Mouse (Mus musculus): ENCODE measurements at regions not wholly inside any gene's neighbourhood (a gene's known extent, or its start where the extent isn't known, plus 50 kb on each side); places are given as distances from the start of the nearest gene placed in this dataset.

GRCm38 (mm10) chr12:9174327-9174726, 144.5 kb downstream of the Ttc32 start:
- H3K27ac ChIP-seq (ENCODE audit: insufficient read depth, low read depth), result no peak overlapping the region
- H3K9me3 ChIP-seq (replicated peaks; ENCODE audit: low read length), result no peaks in the 10 kb centered on the region
- H3K36me3 ChIP-seq (replicated peaks in 1 of 2; ENCODE audit: control insufficient read depth in 1 of 2, insufficient read depth in 1 of 2, low read length in 1 of 2), result no peaks in the 10 kb centered on the region
- TF ChIP-seq POLR2A (IDR thresholded peaks at IDR 0.05; ENCODE audit: low read depth, low read length) (no peak), RAD21 (IDR thresholded peaks at IDR 0.05; ENCODE audit: low read depth, low read length) (no peak), IRF4 (IDR thresholded peaks at IDR 0.05; ENCODE audit: low read depth, low read length) (no peak), ELF1 (IDR thresholded peaks at IDR 0.05; ENCODE audit: low read depth, low read length) (no peak), CHD2 (IDR thresholded peaks at IDR 0.05; ENCODE audit: low read length) (no peak), TBP (conservative IDR thresholded peaks at IDR 0.05; ENCODE audit: low read depth, low read length) (no peak), RCOR1 (conservative IDR thresholded peaks at IDR 0.05; ENCODE audit: low read depth, low read length) (no peak), E2F4 (IDR thresholded peaks at IDR 0.05; ENCODE audit: insufficient replicate concordance, low read depth, low read length) (no peak), ZC3H11A (IDR thresholded peaks at IDR 0.05; ENCODE audit: low read depth, low read length) (no peak), PAX5 (IDR thresholded peaks at IDR 0.05; ENCODE audit: low read length) (no peak), USF2 (conservative IDR thresholded peaks at IDR 0.05; ENCODE audit: low read depth, low read length) (no peak), MYC (IDR thresholded peaks at IDR 0.05; ENCODE audit: low read depth, low read length) (no peak), NRF1 (IDR thresholded peaks at IDR 0.05; ENCODE audit: low read depth, low read length) (no peak), ZKSCAN1 (IDR thresholded peaks at IDR 0.05; ENCODE audit: borderline replicate concordance, low read depth, low read length) (no peak)
- H3K4me2 ChIP-seq (ENCODE audit: insufficient read depth, low read depth, poor library complexity, severe bottlenecking), result no peak overlapping the region
- in situ Hi-C loops (cut with MboI; ENCODE audit: low pct_ligation_motif_present, low pct_unique_long_range_greater_than_20kb, low sequenced_read_pairs) (no loop called here), dilution Hi-C loops (cut with MboI; ENCODE audit: extremely low pct_ligation_motif_present, extremely low pct_unique_long_range_greater_than_20kb, low sequenced_read_pairs) (no loop called here)
- no peaks in the 10 kb centered on the region for H3K27me3 ChIP-seq (replicated peaks)
- no peak overlapping the region for H3K9ac ChIP-seq (ENCODE audit: insufficient read depth, low read depth)
- no peak overlapping the region for H3K4me3 ChIP-seq (replicated peaks in 1 of 3; ENCODE audit: low read depth in 2 of 3, low read length in 2 of 3, poor library complexity in 1 of 3)
- no peak for DNase-seq (ENCODE audit: extremely low read depth)
- peaks cover 0 to 14% of the 10 kb centered on the region in 2 experiments; a peak in 2 of 4 replicates for H3K4me1 ChIP-seq (ENCODE audit: control insufficient read depth in 1 of 2, insufficient read depth in 2 of 2)
- H3K79me2 ChIP-seq (replicated peaks; ENCODE audit: control insufficient read depth, extremely low read depth, insufficient read depth, poor library complexity, severe bottlenecking), result no peaks in the 10 kb centered on the region

DNA sequence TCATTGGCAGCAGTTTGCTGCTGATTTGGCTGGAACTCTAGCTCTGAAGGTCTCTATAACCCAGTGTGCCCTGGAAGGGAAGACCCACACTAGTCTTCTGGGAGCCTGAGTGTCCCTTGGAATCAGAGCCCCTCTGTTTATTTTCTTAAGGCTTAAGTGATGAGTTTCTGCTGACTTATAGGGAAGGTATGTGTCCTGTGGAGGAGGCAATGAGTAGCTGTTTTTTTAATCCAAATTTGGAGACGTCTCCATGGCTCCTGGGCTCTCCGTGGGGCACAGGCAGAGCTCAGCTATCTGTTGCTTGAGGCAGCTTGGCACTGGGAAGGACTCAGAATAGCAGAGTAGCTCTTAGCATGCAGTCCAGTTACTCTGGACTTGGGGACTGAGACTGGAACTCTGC, 146.4 kb downstream of the Ttc32 start:
- Histone ChIP-seq H3K27me3 (replicated peaks) (no peaks in the 10 kb centered on the region), H3K4me3 (replicated peaks in 1 of 3; ENCODE audit: low read depth in 2 of 3, low read length in 2 of 3, poor library complexity in 1 of 3) (no peak overlapping the region), H3K4me1 (ENCODE audit: control insufficient read depth in 1 of 2, insufficient read depth in 2 of 2) (peaks cover 0 to 14% of the 10 kb centered on the region in 2 experiments; a peak in 2 of 4 replicates), H3K9me3 (replicated peaks; ENCODE audit: low read length) (no peaks in the 10 kb centered on the region), H3K36me3 (replicated peaks in 1 of 2; ENCODE audit: control insufficient read depth in 1 of 2, insufficient read depth in 1 of 2, low read length in 1 of 2) (no peaks in the 10 kb centered on the region), H3K27ac (ENCODE audit: insufficient read depth, low read depth) (no peak overlapping the region), H3K79me2 (replicated peaks; ENCODE audit: control insufficient read depth, extremely low read depth, insufficient read depth, poor library complexity, severe bottlenecking) (no peaks in the 10 kb centered on the region), H3K4me2 (ENCODE audit: insufficient read depth, low read depth, poor library complexity, severe bottlenecking) (no peak overlapping the region), H3K9ac (ENCODE audit: insufficient read depth, low read depth) (no peak overlapping the region)
- no peak for TF ChIP-seq TCF12 (IDR thresholded peaks at IDR 0.05; ENCODE audit: low read depth, low read length)
- DNase-seq (ENCODE audit: extremely low read depth), result no peak
- dilution Hi-C loops (cut with MboI; ENCODE audit: extremely low pct_ligation_motif_present, extremely low pct_unique_long_range_greater_than_20kb, low sequenced_read_pairs) (no loop called here), in situ Hi-C loops (cut with MboI; ENCODE audit: low pct_ligation_motif_present, low pct_unique_long_range_greater_than_20kb, low sequenced_read_pairs) (no loop called here)

- Histone ChIP-seq H3K27ac (ENCODE audit: insufficient read depth, low read depth) (no peak overlapping the region), H3K4me3 (replicated peaks in 1 of 3; ENCODE audit: low read depth in 2 of 3, low read length in 2 of 3, poor library complexity in 1 of 3) (no peak overlapping the region), H3K4me1 (ENCODE audit: control insufficient read depth in 1 of 2, insufficient read depth in 2 of 2) (peaks cover 0 to 14% of the 10 kb centered on the region in 2 experiments; a peak in 2 of 4 replicates), H3K27me3 (replicated peaks) (no peaks in the 10 kb centered on the region), H3K9ac (ENCODE audit: insufficient read depth, low read depth) (no peak overlapping the region), H3K79me2 (replicated peaks; ENCODE audit: control insufficient read depth, extremely low read depth, insufficient read depth, poor library complexity, severe bottlenecking) (no peaks in the 10 kb centered on the region), H3K9me3 (replicated peaks; ENCODE audit: low read length) (no peaks in the 10 kb centered on the region), H3K4me2 (ENCODE audit: insufficient read depth, low read depth, poor library complexity, severe bottlenecking) (peak overlapping the region; percentile 9; the same call in 1 of the 2 replicates), H3K36me3 (replicated peaks in 1 of 2; ENCODE audit: control insufficient read depth in 1 of 2, insufficient read depth in 1 of 2, low read length in 1 of 2) (no peaks in the 10 kb centered on the region)
- peak; percentile 47 for DNase-seq (ENCODE audit: extremely low read depth)
- dilution Hi-C loops (cut with MboI; ENCODE audit: extremely low pct_ligation_motif_present, extremely low pct_unique_long_range_greater_than_20kb, low sequenced_read_pairs), result no loop called here
- TF ChIP-seq RCOR1 (conservative IDR thresholded peaks at IDR 0.05; ENCODE audit: low read depth, low read length) (no peak), MXI1 (IDR thresholded peaks at IDR 0.05; ENCODE audit: low read depth, low read length) (no peak), CTCF (conservative IDR thresholded peaks at IDR 0.05 in 1 of 2, IDR thresholded peaks at IDR 0.05 in 1 of 2; ENCODE audit: low read depth in 2 of 2, low read length in 2 of 2) (no peak), POLR2AphosphoS2 (IDR thresholded peaks at IDR 0.05; ENCODE audit: low read depth, low read length) (no peak), TBP (conservative IDR thresholded peaks at IDR 0.05; ENCODE audit: low read depth, low read length) (no peak), ZKSCAN1 (IDR thresholded peaks at IDR 0.05; ENCODE audit: borderline replicate concordance, low read depth, low read length) (no peak), CHD1 (IDR thresholded peaks at IDR 0.05; ENCODE audit: low read depth, low read length) (no peak), MYC (IDR thresholded peaks at IDR 0.05; ENCODE audit: low read depth, low read length) (no peak), USF1 (IDR thresholded peaks at IDR 0.05; ENCODE audit: low read depth, low read length) (no peak)
- in situ Hi-C loops (cut with MboI; ENCODE audit: low pct_ligation_motif_present, low pct_unique_long_range_greater_than_20kb, low sequenced_read_pairs), result no loop called here
These were observed 148.8 kb downstream of the Ttc32 start for GRCm38 (mm10) chr12:9178626-9179025.
